Mouse (Mus musculus) intestine, postnatal 0 days (tissue): ENCODE results near the gene Coro7. TPM values are rescaled to one million over a fixed set of nuclear protein-coding genes. Genes with fewer than 3 reads are reported as not detected.

Experiments used
- ATAC-seq: fragments of 200-750 bp; cut with Nextera tagmentation; 2 replicates; pipeline ENCODE4 v1.8.0; 2017; ENCODE audit warnings: mild to moderate bottlenecking, moderate TSS enrichment, moderate library complexity
- H3K27ac ChIP-seq: fragments of 300-500 bp; sonication (generic); 2 replicates; pipeline ENCODE4 v1.5.1; 2014; ENCODE audit warnings: mild to moderate bottlenecking, low read depth, low read length, moderate library complexity
- H3K27me3 ChIP-seq: fragments of 300-500 bp; sonication (generic); replicated peaks from 2 replicates; pipeline ENCODE4 v1.6.1; 2014; ENCODE audit warnings: low read length, mixed read lengths; ENCODE audit not compliant: control insufficient read depth, insufficient read depth
- H3K36me3 ChIP-seq: fragments of 300-500 bp; sonication (generic); 2 replicates; pipeline ENCODE4 v1.6.1; 2014; ENCODE audit warnings: mild to moderate bottlenecking, moderate library complexity; ENCODE audit not compliant: control insufficient read depth, insufficient read depth
- H3K4me1 ChIP-seq: fragments of 300-500 bp; sonication (generic); replicated peaks from 2 replicates; pipeline ENCODE4 v1.6.1; 2014; ENCODE audit warnings: antibody characterized with exemption, low read length, mixed read lengths; ENCODE audit not compliant: control insufficient read depth, insufficient read depth
- H3K4me2 ChIP-seq: fragments of 300-500 bp; sonication (generic); replicated peaks from 2 replicates; pipeline ENCODE4 v1.6.1; 2014; ENCODE audit warnings: low read depth, mild to moderate bottlenecking, moderate library complexity
- H3K4me3 ChIP-seq: fragments of 300-500 bp; sonication (generic); 2 replicates; pipeline ENCODE4 v1.5.1; 2014; ENCODE audit warnings: low read depth, low read length
- H3K9ac ChIP-seq: fragments of 300-500 bp; sonication (generic); 2 replicates; pipeline ENCODE4 v1.6.1; 2014; ENCODE audit warnings: mild to moderate bottlenecking, low read depth, low read length
- H3K9me3 ChIP-seq: fragments of 300-500 bp; sonication (generic); 2 replicates; pipeline ENCODE4 v1.6.1; 2016; ENCODE audit warnings: mixed run types; ENCODE audit not compliant: control insufficient read depth
- CTCF ChIP-seq: sonication (generic); IDR thresholded peaks from 2 replicates; pipeline ENCODE4 v1.5.1; 2016; ENCODE audit warnings: low read depth, mild to moderate bottlenecking, control low read depth, antibody characterized with exemption, moderate library complexity
- WGBS: fragments of 180-500 bp; shearing (Covaris S2); extraction: QIAGEN DNeasy Blood & Tissue Kit; methylation state at CpG from one replicate; pipeline ENCODE4 v1.1.7; 2014; 5-methylcytosine and 5-hydroxymethylcytosine counted together
- polyA plus RNA-seq: library from polyadenylated mRNA; unstranded; fragments of >200 nt; fragmentation: Nextera tagmentation; extraction: Ambion mirVana; gene quantifications from 2 replicates; pipeline ENCODE4 v1.2.1, GENCODE M21; 2015

Gene Coro7
- polyA plus RNA-seq, 1 experiment from 2014 or later, result 25.3 TPM

DNA sequence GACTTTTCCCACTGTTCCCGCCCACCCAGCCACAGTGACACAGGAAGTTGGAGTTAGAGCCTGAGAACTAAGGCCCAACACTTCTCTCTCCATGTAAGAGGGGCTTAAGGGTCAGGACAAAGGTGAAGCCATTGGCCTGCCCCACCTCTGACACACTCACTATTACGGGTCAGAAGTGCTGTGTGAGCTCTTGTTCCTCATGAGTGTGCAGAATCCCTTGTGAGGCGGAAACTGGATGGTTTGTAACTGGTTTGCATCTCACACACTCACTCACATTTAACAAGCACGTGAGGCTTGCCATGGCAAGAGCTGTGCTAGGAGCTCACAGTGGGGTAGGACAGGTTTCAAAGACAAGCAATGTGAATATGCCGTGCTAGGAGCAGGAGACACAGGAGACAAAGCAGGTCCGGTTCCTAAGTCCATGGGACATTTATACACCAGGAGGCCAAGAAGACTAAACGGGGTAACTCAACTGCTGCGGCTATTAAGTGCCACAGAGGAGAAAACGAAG is 23.0 kb downstream of the Coro7 start:
- Histone ChIP-seq H3K4me2 (no peak overlapping the region), H3K4me1 (no peaks in the 10 kb centered on the region; the same call in none of the 2 replicates), H3K27ac (peak overlapping the region; percentile 78), H3K4me3 (no peak overlapping the region), H3K27me3 (no peaks in the 10 kb centered on the region), H3K36me3 (peaks cover 45% of the 10 kb centered on the region), H3K9ac (no peak overlapping the region), H3K9me3 (no peaks in the 10 kb centered on the region)
- no peak for ATAC-seq
- WGBS, result 62% methylated on average over 9 of the region's 9 CpGs
- TF ChIP-seq CTCF, result no peak

DNA sequence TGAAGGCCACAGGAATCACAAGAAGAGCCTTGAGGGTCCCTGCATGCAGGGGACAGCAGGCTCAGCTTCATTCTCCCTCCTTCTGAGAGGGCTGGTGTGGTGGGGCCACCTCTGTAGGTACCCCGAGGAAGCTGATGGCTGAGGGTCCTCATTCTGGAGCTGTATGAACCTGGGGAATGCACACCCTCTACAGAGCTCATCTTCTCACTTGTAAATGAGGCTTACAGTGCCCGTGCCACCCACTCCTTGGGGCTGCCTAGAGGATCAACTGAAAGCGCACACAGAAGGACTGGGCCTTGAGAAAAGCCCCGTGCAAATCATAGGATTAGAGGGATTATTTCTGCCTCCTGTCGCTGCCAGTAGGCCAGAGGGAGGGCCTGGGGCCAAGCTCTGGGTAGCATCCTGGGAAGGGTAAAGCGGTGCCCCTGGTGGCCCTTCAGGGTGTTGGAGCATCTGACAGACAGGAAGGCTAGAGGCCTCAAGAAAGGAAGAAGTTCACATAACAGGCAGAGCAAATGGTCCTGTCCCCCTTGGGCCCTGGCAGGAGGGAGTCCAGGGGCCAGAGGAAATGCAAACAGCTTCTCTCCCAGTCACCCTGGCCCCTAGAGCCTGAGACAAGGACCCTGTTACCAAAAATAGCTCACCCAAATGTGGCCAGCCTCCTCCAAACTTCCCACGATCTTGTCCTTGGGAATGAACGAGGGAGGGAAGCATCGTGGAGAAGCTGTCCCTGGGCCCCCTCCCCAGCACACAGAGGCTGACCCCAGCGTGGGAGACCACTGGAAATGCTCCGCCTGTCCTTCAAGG is 23.6 kb downstream of the Coro7 start:
- peak overlapping the region; percentile 78 for H3K27ac ChIP-seq
- H3K27me3 ChIP-seq, result no peaks in the 10 kb centered on the region
- no peaks in the 10 kb centered on the region for H3K9me3 ChIP-seq
- no peaks in the 10 kb centered on the region; the same call in none of the 2 replicates for H3K4me1 ChIP-seq
- H3K4me3 ChIP-seq, result no peak overlapping the region
- no peak overlapping the region for H3K4me2 ChIP-seq
- peaks cover 45% of the 10 kb centered on the region for H3K36me3 ChIP-seq
- peak overlapping the region; percentile 5; the same call in 1 of the 2 replicates for H3K9ac ChIP-seq
- no peak; the same call in 1 of the 2 replicates for ATAC-seq
- TF ChIP-seq CTCF, result peak; percentile 59
- WGBS, result 37% methylated on average over 11 of the region's 11 CpGs

DNA sequence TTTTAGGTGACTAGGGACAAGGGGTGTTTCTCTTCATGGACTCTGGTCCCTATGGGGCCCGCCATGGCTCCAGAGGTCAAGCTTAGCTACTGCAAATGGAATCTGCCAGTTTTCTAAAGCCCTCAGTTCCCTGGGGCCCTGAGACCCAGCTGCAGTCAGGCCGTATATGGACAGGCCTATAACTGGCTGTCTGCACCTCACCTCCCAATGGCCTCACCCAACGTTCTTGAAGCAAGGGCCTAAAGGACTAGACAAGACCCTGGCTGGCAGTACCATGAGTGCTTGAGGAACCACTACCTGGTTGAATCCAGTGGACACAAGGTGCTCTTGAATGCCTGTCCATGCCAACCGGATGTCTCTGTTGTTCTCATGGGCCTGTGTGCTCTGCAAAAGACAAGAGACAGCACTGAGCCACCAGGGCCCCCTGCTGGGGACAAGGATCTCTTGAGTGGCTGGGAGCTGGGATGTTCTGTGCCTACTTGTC is 24.3 kb downstream of the Coro7 start:
- Histone ChIP-seq H3K27ac (peak overlapping the region; percentile 78), H3K9ac (peak overlapping the region; percentile 5; the same call in 1 of the 2 replicates), H3K36me3 (peaks cover 45% of the 10 kb centered on the region), H3K27me3 (no peaks in the 10 kb centered on the region), H3K4me1 (no peaks in the 10 kb centered on the region; the same call in none of the 2 replicates), H3K4me3 (no peak overlapping the region), H3K4me2 (no peak overlapping the region; the same call in 1 of the 2 replicates), H3K9me3 (no peaks in the 10 kb centered on the region)
- peak; percentile 70 for TF ChIP-seq CTCF
- WGBS, result 28% methylated on average over 4 of the region's 4 CpGs
- ATAC-seq, result peak; percentile 78

DNA sequence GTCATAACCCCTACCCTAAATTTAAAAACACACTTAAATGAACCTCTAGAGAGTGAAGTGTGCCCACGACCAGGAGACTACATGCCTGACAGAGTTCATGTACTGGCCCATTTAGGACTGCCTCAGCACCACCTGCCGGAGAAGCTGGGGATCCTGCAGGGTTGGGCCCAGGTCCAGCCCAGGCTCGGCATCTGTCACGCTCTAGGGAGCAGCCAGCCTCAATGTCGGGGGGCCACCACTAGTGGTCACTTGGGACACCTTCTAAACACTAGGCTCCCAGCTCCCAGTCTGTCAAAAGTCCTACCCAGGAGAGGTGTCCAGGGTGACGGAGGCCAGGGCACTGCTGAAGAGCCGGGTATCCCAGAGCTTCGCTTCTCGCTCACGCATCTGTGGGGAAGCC is 24.9 kb downstream of the Coro7 start:
- no peaks in the 10 kb centered on the region for H3K27me3 ChIP-seq
- H3K9ac ChIP-seq, result no peak overlapping the region
- H3K36me3 ChIP-seq, result peaks cover 51% of the 10 kb centered on the region
- H3K4me2 ChIP-seq, result 0 out of 2 replicates have a peak overlapping the region, but pooled peaks have one; percentile 9
- WGBS, result 76% methylated on average over 10 of the region's 10 CpGs
- peak overlapping the region; percentile 78 for H3K27ac ChIP-seq
- H3K9me3 ChIP-seq, result no peaks in the 10 kb centered on the region
- no peak overlapping the region for H3K4me3 ChIP-seq
- ATAC-seq, result peak; percentile 25; the same call in 1 of the 2 replicates
- peak; percentile 58 for TF ChIP-seq CTCF
- no peaks in the 10 kb centered on the region; the same call in none of the 2 replicates for H3K4me1 ChIP-seq

DNA sequence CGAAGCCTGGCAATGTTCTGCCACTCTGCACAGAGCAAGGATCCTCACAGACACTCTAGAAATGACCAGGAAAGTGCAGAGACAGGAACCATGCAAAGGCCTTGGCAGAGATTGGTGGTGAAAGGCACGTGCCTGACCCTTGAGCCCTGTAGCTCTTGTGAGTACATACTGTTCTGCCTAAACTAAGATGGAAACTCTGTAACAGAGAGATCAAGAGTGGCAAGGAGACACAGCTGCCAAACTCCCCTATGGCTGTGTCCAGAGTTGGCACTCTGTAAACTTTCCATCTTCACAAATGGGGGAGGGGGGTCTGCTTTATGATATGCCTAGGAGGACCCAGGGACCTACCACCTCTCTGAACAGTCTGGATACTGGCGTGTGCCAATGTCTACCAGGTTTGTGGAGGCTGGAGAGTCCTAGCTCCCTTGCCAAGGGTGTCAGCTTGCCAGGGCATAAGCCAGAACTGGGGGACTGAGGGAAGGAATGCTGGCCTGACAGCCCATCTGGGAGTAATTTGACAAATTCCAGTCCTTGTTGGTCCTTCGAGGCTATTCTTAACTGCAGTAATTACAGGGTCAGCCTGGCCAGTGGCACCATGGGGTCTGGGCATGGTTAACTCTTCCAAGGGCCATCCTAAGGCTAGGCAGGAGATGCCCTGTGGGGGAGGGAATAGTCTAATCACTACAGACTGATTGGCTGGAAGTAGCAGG is 26.7 kb downstream of the Coro7 start:
- no peak overlapping the region for H3K9ac ChIP-seq
- H3K4me3 ChIP-seq, result no peak overlapping the region
- no peaks in the 10 kb centered on the region; the same call in none of the 2 replicates for H3K4me1 ChIP-seq
- no peak overlapping the region for H3K4me2 ChIP-seq
- 57% methylated on average over 4 of the region's 4 CpGs for WGBS
- no peaks in the 10 kb centered on the region for H3K27me3 ChIP-seq
- no peak; the same call in 1 of the 2 replicates for ATAC-seq
- H3K27ac ChIP-seq, result peak overlapping the region; percentile 37; the same call in 1 of the 2 replicates
- no peaks in the 10 kb centered on the region for H3K9me3 ChIP-seq
- H3K36me3 ChIP-seq, result peaks cover 69% of the 10 kb centered on the region
- TF ChIP-seq CTCF, result no peak

DNA sequence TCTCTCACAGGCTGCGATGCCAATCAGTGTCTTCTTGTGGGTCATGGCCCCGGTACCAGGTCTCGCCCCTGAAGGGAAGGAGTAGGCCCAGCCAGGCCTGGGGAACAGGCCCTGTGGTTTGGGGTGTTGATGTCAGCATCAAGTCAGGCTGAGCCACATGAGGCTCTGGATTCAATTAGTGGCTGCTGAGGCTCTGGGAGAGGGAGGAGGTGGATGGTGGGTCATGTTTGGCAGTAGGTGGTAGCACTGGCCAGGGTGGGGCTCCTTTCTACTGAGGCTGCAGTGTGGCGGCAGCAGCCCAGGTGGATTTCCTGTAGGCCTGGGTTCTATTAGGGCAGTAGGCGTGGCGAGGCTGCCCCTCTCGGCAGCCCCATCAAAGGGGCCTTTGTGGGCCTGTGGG is 28.0 kb downstream of the Coro7 start:
- no peaks in the 10 kb centered on the region for H3K9me3 ChIP-seq
- no peaks in the 10 kb centered on the region for H3K27me3 ChIP-seq
- no peak for TF ChIP-seq CTCF
- no peaks in the 10 kb centered on the region; the same call in none of the 2 replicates for H3K4me1 ChIP-seq
- ATAC-seq, result no peak
- 55% methylated on average over 7 of the region's 7 CpGs for WGBS
- H3K36me3 ChIP-seq, result peaks cover 73% of the 10 kb centered on the region
- 0 out of 2 replicates have a peak overlapping the region, but pooled peaks have one; percentile 17 for H3K9ac ChIP-seq
- no peak overlapping the region for H3K4me3 ChIP-seq
- no peak overlapping the region for H3K4me2 ChIP-seq
- no peak overlapping the region for H3K27ac ChIP-seq
